Mouse (Mus musculus) layer of hippocampus, postnatal 14 days (tissue): ENCODE data around the gene Zfp423. TPM values are rescaled to one million over a fixed set of nuclear protein-coding genes. Genes with fewer than 3 reads are reported as not detected.

Experiments
- DNase-seq, 2 experiments: peaks; one replicate each; pipeline ENCODE4 v3.0.0; 2021 to 2022; ENCODE audit warnings: low spot score in 2 of 2, mixed read lengths in 1 of 2
- total RNA-seq, 2 experiments: library from RNA; stranded (reverse); gene quantifications; 2 replicates each; pipeline ENCODE4 v1.2.3; 2021

Zfp423 gene
- total RNA-seq, 2 experiments from 2014 or later = 29.9 to 32.3 TPM

DNA sequence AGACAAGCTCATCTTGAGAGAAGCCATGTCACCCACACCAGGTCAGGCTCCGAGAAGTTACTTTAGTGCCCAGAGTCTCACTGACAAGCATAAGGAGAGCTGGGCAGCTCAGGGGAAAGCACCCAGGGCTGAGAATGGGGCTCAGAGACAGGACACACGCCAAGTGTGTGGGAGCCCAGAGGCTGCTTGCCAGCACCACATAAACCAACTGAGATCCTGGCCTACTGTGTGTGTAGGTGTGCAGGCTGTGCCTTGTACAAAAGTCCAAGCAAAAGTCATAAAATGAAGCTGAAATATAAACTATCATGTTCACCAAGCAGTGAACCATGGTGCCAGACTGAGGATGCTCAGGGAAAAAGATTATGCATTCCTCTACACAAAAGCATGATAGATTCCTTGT lies 50.5 kb downstream of the Zfp423 start:
- no peak for DNase-seq

DNA sequence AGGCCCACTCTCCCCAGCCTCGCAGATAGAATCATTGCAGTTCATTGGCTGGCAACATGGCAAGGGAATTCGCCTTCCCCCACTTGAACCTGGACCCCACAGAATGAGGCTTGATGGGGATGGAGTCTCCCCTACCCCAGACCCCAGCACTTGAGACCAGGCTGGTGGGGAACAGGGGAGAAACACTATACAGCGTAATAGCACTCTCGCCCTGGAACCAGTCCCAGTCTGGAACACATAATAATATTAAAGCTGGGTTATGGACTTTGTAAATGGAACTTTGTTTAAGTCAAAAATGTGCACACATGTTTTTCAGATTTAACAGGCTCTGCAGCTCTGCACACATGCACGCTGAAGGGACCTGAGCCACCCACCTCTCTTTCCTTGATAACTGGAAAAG lies 54.0 kb downstream of the Zfp423 start:
- DNase-seq = no peak

GRCm38 (mm10) chr8:87904108-87904507 lies 55.3 kb downstream of the Zfp423 start:
- DNase-seq = no peak

DNA sequence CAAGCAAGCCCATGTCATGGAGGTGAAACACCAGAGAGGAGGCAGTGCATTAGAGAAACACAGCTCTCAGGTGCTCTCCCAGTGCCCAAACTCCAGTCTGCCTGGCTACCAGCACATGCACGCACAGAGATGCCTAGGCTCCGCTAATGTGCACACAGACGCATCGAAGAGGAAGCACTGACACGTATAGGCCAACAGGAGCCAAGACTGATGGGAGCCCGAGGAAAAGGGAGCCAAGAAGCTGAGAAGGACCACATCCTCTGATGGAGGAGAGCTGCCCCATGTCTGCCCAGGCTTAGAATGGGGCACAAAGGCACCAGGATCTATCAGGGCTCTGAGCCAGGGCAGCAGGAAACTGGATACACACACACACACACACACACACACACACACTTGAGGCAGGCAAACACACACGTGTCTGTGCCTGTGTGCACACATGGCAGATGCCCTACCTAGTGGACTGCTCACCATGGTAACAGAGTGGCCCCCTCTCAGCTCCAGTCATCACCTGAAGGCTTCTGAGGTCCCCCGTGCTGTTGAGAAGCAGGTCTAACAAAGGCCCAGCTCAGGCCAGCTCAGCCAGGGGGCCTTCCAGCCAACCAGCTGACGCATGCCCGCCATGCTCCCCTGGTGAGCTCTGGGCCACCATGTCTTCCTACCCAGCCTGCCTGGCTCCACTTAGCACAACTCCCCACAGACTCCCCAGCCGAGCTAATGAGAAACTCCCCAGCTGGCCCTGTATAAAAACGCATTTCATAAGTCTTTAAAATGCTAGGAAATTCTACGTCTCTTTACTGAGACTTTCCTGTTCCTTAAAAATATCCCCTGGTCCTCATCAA lies 64.0 kb downstream of the Zfp423 start:
- DNase-seq = no peak

GRCm38 (mm10) chr8:87894287-87894686 lies 65.1 kb downstream of the Zfp423 start:
- DNase-seq = no peak

DNA sequence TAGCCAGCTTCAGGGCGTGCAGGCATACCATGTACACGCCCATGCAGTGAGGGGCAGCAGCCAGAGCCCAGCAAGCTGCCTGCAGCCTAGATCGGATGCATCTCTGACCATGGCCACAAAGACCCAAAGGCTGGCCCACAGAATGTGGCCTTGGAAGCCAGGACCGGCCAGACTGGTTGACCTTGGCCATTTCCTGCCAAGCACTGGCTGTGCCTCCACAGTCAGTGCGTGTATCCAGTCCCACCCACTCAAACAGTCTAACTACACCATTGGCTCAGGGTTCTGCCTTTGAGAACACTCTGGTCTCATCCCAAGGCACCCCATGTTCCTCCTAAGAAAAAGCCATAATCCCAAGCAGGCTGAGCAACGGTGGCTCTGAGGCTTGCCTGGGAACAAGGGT lies 65.8 kb downstream of the Zfp423 start:
- peak in 1 of 2 experiments; percentile 21 for DNase-seq

- DNase-seq = no peak
These were observed 66.5 kb downstream of the Zfp423 start for GRCm38 (mm10) chr8:87892891-87893290.

DNA sequence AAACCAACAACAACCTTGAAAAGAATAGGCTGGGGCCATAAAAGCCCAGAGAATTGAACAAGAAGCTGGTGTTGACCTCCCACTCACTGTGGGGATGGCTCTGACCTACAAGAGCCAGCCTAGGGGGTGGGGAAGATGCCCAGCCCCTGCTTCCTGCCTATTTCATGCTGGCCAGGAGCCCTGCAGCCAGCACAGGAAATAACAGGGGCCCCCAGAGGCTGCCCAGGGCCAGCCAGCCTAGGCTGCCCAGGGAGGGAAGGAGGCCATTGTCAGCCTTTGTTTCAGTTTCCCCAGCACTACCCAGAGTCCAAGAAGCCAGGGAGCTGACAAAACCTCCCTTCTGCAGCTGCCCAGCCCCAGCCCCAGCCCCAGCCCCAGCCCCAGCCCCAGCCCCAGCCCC lies 67.5 kb downstream of the Zfp423 start:
- DNase-seq = peak in 1 of 2 experiments; percentile 6

DNA sequence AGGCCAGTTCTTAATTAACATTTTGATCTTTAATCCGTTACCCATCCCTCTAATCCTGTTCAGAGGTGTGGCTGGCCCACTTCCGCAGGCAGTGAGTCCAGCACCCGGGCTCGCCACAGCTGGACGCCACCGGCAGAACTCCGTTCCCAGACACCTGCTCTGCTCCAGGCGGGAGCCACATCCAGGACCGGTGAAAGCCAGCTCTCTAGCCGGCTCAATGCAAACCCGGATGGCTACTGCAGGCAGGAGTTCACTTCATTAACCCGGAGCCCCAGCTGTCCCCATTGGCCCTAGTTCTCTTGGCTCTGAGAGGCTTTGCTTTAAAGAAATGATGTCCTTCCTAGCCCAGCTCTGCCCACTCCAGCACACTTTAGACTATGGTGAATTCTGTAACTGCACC lies 71.4 kb downstream of the Zfp423 start:
- DNase-seq = no peak

GRCm38 (mm10) chr8:87881088-87881487 lies 78.3 kb downstream of the Zfp423 start:
- DNase-seq = no peak

- DNase-seq = no peak
These were observed 83.5 kb downstream of the Zfp423 start for GRCm38 (mm10) chr8:87875852-87876251.

DNA sequence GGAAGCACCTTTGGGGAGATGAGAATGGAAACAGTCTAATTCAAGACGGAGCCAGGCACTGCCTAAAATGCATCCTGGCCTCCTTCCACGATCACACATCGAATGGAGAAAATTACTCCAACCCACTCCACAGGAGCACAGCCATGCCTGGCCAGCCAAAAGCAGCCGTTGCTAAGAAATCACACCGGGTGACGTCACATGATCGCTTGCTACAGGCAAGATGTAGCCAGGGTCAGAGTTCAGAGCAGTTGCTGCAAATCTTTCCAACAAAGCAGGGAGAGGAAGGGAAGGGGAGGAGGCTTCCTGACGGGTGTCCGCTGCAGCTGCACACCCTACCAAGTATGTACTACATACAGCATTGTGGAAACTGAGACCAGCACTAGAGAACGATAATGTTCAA lies 83.9 kb downstream of the Zfp423 start:
- DNase-seq = no peak

DNA sequence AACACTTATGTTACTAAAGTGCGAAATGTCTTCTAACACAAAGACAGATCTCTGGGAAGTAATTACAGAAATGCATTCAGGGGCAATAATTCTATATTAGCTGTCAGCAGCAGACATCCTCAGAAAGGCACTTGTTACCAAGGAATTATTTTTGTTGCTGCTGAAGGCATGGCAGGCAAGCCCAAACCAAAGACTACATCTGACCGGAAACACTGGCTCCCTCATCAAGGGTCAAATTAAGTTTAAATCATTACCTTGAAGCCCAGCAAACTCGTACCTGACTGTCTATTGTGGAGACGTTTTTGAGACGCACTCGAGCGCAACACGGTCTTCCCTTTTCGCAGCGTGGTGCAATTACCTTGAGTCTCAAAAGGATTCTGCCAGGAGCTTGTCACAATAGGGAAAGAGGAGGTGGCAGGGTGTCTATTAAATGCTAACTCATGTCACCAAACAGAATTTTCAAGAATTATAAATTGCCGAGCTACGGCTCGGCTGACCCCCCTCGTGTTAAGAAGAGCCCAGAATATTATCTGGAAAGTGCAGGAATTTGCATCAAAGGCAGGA lies 86.3 kb downstream of the Zfp423 start:
- no peak for DNase-seq

GRCm38 (mm10) chr8:87872356-87872930 lies 87.0 kb downstream of the Zfp423 start:
- DNase-seq = no peak

DNA sequence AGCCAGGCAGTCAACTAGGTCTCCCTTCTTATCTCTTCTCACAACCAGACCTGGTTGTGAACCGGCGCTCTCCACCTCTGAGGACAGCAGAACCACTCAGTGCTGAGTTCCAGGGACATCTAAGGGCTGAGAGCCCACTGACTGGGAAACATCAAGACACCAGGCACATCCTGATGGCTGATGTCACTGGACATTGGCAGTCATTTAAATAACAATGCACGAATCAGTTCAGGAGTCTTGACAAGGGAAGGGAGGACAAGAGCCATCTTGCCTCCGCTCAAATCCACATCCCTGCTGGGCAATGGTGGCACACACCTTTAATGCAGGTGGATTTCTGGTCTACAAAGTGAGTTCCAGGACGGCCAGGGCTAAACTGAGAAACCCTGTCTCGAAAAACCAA lies 92.8 kb downstream of the Zfp423 start:
- no peak for DNase-seq

DNA sequence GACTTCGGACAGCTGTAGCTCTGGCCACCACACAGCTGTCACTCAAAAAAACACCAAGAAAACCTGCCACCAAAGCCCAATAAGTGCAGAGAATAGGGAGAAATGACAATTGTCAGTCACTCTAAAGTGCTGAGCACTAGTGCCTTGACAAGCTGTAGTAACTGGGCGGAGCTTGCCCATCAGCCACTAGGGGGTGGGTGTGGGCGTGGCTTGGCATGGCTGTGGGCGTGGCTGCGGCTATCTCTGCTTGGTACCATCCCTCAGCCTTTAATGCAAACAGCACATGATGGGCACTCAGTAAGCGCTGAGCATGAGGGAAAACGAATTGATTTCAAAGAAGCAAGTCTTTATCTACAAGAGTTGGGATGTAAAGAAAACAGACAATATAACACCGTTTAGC lies 95.2 kb downstream of the Zfp423 start:
- DNase-seq = no peak

DNA sequence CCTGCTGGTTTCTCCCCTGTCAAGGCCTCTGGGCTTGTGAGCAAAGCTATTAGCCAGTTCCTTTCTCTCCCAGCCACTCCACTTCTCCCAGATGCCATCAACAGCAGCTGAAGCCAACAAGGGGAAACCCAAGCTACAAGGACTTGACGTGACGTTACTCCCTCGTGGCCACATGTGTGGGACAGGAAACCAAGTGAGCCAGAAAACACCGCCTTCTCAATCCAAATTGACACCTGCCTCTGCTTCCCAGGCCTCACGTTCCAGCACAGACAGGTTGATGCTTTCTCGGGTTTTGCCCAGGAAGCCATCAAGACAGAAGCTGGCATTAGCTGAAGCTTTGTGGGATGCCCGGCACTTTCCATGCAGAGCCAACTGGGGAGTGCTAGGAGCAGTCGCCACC lies 96.3 kb downstream of the Zfp423 start:
- no peak for DNase-seq

- DNase-seq = no peak
These were observed 97.7 kb downstream of the Zfp423 start for GRCm38 (mm10) chr8:87861718-87862117.

DNA sequence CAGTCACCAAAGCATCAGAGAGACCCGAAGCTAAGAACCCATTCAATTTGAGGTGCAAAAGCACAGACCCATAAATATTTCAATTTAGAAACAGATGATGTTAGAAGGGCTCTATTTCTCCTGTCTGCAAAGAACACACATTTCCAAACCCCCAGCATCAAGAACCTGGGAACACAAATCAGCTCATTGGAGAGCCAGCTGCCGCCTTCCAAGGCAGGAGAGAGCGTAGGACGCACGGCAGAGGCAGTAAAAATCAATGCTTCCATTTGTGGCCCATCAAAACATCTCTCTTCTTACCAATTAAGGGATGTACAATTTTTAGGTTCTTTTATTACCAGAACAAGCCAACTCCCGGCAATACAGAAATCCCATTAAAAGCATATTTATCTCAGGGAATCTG lies 98.5 kb downstream of the Zfp423 start:
- no peak for DNase-seq

DNA sequence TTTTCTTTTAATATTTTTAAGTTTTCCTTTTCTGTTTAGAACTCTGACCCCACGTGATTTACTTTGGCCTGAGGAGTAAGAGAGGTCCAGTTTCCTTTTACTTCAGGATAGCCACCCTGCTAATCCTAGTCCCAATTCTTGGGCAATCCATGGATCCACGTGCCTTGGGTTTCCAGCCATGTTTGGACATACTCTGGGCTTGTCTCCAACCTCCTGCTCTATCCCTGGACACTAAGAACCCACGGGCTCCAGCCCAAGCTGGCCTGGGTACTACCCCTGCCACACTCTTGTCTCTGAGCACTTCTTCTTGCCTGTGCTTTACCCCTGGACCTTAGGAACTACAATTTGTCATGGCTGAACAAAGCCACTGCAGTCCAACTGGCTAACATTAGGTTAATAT lies 107.5 kb downstream of the Zfp423 start:
- DNase-seq = no peak

DNA sequence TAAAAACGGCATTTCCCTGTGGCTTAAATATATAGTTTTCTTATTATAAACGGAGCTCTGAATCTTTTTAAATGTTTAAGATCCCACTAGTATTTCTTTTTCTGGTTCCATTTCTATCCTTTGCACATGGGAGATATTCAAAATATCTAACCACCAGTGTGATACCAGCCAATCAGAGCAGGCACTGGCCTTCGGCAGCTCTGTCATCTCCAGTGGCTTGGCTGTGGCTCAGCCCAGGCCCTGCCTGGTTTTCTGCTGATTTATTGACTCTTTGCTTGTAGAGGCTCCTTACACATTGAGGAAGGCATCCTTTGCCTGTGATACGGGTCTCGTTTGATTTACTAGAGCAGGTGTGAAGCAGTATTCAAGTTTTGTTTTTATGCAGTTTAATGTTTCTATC lies 108.0 kb downstream of the Zfp423 start:
- DNase-seq = no peak

DNA sequence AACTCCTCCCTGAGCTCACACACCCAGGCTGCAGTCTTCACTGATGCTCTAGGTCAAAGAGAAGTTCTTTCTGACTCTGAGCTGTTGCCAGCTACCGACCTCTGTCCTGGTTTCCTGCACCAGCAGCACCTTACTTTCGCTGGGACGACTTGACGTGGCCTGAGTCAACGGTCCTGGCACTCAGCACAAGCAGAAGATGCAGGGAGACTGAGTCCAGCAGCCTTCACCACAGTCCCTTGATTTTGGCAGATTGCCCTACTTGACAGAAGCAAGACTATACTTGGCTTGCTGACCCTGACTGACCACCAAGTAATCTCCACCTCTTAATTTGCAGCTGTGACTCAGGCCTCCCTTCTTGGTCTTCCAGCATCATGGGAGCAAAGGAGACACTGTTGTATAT lies 110.6 kb downstream of the Zfp423 start:
- no peak for DNase-seq

GRCm38 (mm10) chr8:87847796-87848195 lies 111.6 kb downstream of the Zfp423 start:
- DNase-seq = peak; percentile 22 to 57
